Mouse (Mus musculus): ENCODE measurements at regions not wholly inside any gene's neighbourhood (a gene's known extent, or its start where the extent isn't known, plus 50 kb on each side); places are given as distances from the start of the nearest gene placed in this dataset.

DNA sequence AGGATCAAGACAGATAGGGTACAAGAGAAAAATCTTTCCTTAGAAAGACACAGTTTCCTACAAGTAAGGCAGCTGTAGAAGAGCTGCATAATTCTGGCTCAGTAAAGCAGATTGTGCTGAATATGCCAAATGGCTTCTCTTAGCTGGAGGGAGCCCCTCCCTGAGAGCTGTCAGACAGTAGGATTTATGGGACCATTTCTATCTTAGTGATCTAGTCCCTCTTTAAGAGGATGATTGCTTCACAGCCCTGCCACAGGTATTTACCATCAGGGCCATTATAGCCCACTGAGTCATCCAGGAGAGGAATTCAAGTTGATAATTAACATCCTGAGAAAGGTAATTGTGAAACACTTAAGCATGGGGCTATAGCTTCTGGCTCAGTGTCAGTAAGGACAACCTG lies 101.5 kb upstream of the Cypt1 start:
- no peak for DNase-seq

DNA sequence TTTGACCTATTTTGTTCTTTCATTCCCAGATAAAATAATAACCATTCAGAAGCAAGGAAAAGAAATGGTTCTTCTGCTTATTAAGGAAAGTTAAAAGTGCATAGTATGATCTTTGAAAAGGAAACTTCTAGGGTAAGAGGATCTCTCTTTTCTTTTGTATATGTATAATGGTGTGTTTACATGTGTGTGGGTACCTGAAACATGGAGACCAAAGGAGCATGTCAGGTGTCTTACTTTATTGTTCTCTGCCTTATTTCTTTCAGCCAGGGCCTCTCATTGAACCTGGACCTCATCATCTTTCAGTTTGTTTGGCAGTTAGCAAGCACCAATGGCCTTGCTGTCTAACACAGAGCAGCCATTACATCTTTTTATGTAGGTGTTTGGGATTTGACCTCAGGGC lies 101.0 kb upstream of the Cypt1 start:
- DNase-seq = no peak

DNA sequence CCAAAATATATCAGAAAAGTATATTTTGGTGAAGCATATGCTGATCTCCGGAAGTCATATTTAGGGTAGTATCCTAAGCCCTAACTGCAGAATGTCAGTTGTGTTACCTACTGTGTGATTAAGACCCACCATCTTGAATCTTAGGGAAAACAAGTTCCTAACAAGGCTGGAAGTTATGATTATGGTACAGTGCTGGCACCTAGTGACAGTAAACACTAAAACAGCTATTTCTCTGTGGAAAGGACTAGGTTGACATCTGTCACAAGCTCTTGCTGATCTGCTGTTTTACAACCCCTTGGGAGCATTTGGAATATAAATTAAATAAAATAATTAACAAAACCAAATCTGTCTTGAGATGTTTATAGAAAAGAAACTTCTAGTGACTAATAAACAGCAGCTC lies 84.6 kb upstream of the Cypt1 start:
- DNase-seq = peak; percentile 1

DNA sequence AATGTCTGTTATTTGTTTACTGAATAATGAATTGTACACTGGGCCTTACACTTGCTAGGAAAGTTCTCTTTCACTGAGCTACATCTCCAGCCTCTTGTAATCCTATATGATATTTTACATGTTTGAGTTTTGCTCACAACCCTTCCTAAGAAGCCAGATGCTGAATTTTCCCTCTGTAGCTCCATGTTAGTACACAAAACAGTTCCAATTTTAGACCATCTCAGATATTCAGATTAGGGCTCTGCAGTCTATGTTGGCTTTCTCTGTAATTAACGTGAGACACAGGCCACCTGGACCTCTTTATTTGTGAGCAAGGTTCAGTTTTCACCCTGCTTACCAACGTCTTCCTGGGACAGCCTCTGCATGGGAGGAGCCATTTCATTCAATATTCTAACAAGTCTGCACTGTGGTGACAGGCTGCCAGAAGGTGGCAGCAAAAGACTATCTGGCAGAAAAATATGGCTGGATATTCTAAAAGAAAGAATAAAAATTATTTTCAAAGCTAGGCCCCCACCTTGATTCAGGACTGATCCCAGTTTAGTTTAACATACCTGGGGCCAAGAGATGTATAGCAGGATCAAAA lies 72.1 kb upstream of the Cypt1 start:
- peak; percentile 52 for DNase-seq
